Mouse (Mus musculus) myocyte (in vitro differentiated cells): ENCODE results near the gene 2310007B03Rik.
A peak's percentile ranks its signal among the peaks of the same experiment; 100 is the strongest.

Source experiments
- MYOG ChIP-seq, 3 experiments: IDR thresholded peaks; one replicate each; pipeline ENCODE4 v1.6.1; 2011; ENCODE audit warnings: control low read depth in 2 of 3, low read depth in 2 of 3, mild to moderate bottlenecking in 2 of 3; ENCODE audit not compliant: insufficient read length in 2 of 3, control insufficient read depth in 1 of 3, insufficient read depth in 1 of 3
- POLR2A ChIP-seq: IDR thresholded peaks from one replicate; pipeline ENCODE4 v1.6.1; 2011; ENCODE audit warnings: low read depth, mild to moderate bottlenecking, control low read depth, moderate library complexity; ENCODE audit not compliant: insufficient read length
- USF1 ChIP-seq: IDR thresholded peaks from one replicate; pipeline ENCODE4 v1.6.1; 2011; ENCODE audit warnings: low read depth, mild to moderate bottlenecking, control low read depth, moderate library complexity

DNA sequence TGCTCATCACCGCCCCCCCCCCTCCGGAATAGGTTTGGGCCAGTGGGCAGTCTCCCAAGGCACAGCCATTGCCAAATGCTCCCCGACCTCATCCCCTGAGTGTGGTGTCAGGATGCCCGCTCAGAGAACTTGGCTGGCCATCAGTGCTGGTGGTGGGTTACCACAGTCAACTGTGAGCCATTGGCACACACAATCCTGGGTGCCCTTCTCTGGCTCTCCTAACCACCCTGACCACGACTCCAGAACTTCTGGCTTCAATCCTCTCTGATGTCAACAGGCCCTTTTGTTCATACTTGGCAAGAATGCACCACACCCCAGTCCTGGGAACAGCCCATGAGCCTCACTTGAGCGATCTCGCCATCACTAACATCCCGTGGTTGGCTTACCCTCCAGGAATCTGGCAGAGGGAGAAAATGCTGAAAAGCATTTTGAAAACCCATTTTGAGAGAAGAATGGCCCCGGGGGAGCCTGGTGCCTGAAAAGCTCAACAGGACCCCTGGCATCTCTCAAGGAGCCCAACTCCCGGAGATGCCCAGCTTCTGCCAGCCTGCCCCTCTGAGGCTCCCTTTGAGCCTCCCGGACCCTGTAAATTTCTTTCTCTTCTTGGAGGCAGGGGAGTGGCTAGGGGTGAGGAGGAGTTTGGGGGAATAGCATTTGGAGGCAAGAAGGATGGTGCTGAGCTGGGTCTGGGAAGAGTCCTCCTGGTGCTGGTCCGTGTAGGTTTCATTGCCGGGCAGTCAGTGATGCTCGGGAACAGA, 23.5 kb upstream of the 2310007B03Rik start:
- no peak for TF ChIP-seq USF1
- peak in 1 of 3 experiments; percentile 77 for TF ChIP-seq MYOG (IDR thresholded peaks at IDR 0.05; ENCODE audit: control insufficient read depth in 1 of 3, insufficient read depth in 1 of 3, insufficient read length in 2 of 3, low read depth in 2 of 3)
- TF ChIP-seq POLR2A = no peak
